Mouse (Mus musculus) cerebellum, adult 2 months (tissue): ENCODE results near the gene Dennd1c.

Experiments
- CTCF ChIP-seq: fragments of 200-500 bp; IDR thresholded peaks from 2 replicates; pipeline ENCODE4 v1.5.1; 2011; ENCODE audit warnings: low read depth, mild to moderate bottlenecking, control low read depth, low read length, moderate library complexity, borderline replicate concordance; ENCODE audit not compliant: insufficient read depth
- POLR2A ChIP-seq: fragments of 200-500 bp; IDR thresholded peaks from 2 replicates; pipeline ENCODE4 v1.6.1; 2011; ENCODE audit warnings: low read length, control low read depth, borderline replicate concordance; ENCODE audit not compliant: insufficient read depth

- TF ChIP-seq POLR2A = no peak
- TF ChIP-seq CTCF = no peak
These were observed 45.1 kb upstream of the Dennd1c start for GRCm38 (mm10) chr17:57123192-57124118.
